Mouse (Mus musculus): ENCODE measurements around the gene Bahcc1.

Gene Bahcc1

GRCm38 (mm10) chr11:120228911-120229437 is 3.8 kb upstream of the Bahcc1 start:
- in situ Hi-C loops (cut with MseI, MboI): no loop called here

- in situ Hi-C loops (cut with MseI, MboI): no loop called here
These were observed 2.6 kb upstream of the Bahcc1 start for GRCm38 (mm10) chr11:120229861-120230751.

GRCm38 (mm10) chr11:120230841-120231370 is 1.8 kb upstream of the Bahcc1 start:
- in situ Hi-C loops (cut with MseI, MboI): no loop called here

- in situ Hi-C loops (cut with MseI, MboI): no loop called here
These were observed 1.4 kb upstream of the Bahcc1 start for GRCm38 (mm10) chr11:120231379-120231778.

GRCm38 (mm10) chr11:120233441-120234135 is 841 bp downstream of the Bahcc1 start:
- in situ Hi-C loops (cut with MseI, MboI): no loop called here

- in situ Hi-C loops (cut with MseI, MboI): no loop called here
These were observed 1.5 kb downstream of the Bahcc1 start for GRCm38 (mm10) chr11:120234136-120234775.

DNA sequence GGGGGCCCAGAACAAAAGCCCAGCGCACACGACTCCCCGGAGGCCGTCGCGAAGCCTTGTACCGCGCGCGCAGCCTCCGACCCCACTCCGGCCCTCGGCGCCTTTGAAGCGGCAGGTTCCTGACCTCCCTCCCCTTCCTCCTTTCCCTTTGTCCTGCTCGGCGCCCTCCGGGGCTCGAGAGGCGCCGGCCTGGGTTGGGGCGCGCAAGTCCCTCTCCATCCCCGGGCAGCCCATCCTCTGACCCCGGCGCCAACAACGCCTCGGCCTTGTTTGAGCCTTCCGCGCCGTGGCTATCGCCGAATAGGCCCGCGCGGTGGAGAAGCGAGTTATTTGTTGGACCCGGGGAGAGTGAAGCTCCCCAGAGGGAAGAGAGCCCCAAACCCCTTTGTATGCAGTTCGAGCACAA is 2.0 kb downstream of the Bahcc1 start:
- in situ Hi-C loops (cut with MseI, MboI): no loop called here

DNA sequence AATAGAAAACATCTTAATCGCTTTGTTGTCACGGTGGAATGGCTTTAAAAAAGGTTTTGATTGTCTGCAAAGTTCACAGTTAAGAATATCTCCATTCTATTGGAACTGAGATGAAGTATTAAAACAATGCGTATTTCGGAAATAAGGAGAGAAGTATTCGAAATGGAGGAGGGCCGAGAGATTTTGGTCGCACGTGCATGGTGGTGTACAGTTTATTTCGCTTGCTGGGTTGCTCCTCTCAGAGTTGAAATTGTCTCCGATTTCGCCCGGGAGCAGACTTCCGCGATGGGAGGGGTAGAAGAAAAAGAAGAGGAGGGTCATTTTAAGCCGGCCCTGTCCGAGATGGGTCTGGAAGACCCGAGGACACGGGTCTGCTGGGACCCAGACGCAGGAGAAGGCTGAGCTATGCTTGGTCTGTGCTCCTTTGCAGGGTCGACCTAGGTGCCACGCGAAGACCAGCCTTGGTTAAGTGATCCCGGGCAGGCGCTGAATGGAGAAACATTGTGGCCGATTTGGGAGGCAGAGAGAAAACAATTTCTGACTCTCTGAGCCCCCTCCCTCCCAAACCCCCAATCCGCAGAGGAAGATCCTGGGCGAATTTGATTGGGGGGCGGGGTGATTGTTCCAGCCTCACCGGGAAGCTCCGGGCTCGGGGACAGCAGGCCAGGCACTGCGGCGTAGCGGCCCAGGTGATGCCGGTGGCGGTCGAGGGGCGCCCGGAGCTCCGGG is 2.8 kb downstream of the Bahcc1 start:
- in situ Hi-C loops (cut with MseI, MboI): no loop called here

DNA sequence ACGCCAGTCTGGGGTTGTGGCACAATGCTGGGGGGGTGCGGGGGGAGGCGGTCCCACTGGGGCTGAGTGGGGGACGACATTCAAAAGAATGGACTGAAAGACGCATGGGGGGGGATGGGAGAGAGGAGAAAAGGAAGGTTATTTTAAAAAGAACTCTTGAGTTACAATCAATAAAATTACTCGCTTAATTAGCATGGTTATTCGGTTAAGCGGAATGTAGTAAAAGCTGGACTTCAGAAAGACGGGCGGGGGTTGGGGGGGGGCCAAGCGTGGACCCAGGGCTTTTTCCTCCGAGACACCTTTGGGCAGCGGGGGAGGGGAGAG is 3.3 kb downstream of the Bahcc1 start:
- in situ Hi-C loops (cut with MseI, MboI): no loop called here

GRCm38 (mm10) chr11:120236438-120237165 is 3.9 kb downstream of the Bahcc1 start:
- in situ Hi-C loops (cut with MseI, MboI): no loop called here

- in situ Hi-C loops (cut with MseI, MboI): no loop called here
These were observed 4.7 kb downstream of the Bahcc1 start for GRCm38 (mm10) chr11:120237166-120238131.

GRCm38 (mm10) chr11:120238306-120238705 is 5.6 kb downstream of the Bahcc1 start:
- in situ Hi-C loops (cut with MseI, MboI): no loop called here

GRCm38 (mm10) chr11:120238751-120239359 is 6.1 kb downstream of the Bahcc1 start:
- in situ Hi-C loops (cut with MseI, MboI): no loop called here

DNA sequence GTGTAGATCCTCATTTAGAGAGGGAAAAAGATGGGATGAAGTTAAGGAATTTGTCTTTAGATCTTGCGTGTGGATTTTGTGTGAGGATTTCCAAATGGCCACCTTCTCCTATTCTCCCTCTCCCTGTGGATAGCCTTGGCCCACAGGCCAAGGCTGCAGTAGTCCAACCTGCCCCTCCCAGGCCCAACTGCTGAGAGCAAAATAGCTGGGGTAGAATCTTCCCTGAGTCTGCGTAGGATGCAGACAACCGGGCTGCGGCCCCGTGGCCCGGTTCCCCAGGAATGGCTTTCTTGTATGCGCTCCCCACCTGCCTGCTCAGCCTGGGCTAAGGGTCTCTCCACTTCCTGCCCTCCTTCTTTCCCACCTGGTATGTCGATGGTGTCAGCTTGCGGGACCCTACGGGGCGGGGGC is 6.8 kb downstream of the Bahcc1 start:
- in situ Hi-C loops (cut with MseI, MboI): no loop called here

DNA sequence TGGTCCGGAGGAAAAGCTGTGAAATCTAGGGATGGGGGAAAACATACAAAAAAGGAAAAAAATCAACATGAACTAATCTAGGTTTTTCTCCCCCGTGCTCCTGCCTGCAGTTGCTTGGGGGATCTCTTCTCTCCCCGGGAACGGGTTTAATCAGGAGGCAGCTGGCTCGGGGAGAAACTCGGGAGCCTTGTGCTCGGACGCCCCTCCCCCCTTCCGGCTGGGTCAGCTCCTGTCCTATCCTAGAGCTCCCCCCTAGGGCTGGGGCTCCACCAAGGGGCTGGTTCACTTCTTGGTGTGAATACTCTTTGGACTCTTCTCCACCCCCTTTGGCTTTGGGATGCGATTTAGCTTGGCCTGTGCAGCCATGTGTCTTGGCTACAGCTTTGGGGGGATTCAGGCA is 7.5 kb downstream of the Bahcc1 start:
- in situ Hi-C loops (cut with MseI, MboI): no loop called here

DNA sequence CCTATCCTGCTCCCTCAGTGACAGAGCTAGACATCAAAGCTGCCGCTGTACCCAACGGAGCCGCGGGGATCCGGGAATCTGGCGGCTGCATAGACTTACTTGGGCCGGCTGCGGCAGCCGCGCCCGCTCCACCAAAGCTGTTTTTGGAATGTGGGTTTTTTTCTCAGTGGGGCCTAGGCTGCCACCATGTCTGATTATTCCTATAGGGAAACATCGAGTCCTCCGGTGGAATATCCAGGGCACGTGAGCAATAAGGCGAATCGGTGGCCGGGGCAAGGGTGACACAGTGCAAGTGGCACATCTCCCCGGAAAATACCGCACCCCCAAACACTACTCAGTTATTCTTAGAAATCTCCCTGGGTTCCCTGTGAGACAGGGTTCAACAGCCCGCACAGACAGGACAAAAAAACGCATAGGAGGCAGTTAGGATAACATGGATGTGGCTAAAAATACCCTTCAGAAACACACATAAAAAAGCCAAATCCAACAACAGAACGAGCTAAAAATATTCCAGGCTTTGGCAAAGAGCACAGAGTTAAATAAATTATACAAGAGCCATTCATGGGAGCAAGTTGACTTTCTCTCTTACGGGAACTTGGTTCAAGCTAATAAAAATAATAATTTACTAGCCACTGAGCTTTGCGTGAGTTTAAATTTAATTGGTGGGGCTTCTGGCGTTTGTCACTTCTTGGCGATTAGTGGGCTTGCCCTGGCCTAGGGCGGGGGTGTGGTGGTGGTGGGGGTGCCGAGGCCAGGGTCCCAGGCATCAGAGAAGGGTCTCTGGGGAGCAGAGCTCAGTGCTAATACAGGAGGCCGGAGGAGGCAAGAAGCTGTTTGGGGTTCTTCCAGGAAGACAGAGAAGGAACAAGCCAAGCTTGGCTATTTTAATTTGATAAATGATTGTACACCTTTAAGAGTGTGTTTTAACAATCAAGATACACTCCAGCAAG is 8.5 kb downstream of the Bahcc1 start:
- in situ Hi-C loops (cut with MseI, MboI): no loop called here

DNA sequence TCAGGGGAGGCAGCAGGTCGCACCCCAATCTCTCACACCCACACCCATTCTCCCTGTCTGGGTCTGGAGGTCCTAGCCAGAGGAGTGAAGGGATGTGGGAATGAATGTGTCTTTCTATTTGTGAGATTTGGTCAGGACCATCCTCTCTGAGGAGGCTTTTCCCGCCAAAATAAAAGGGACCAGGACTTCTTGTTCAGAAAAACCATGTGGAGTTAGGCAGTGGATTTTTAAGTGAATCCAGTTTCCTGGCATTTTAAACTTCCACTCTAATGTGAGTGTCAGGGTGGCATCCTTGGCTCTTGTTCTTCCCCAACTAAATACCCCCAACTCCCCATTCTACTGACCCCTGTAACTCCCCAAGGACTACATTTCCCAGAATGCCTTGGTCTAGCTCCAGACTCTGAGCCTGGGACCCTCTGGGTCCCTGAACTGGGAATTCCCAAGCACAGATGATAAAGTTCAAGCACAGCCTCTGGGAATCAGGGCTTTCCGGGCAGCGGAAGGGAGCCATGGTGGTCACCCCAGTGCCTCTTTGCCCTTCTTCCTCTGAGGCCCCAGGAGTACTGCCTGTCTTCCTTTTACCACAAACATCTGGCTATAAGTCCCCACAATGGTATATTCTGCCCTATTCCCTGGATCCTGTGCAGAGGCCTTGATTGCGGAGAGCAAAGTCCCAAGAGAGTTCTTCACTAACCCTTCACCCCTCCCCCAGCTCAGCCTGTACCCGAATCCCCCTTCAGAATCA is 9.4 kb downstream of the Bahcc1 start:
- in situ Hi-C loops (cut with MseI, MboI): no loop called here

Measured in mouse trophoblast stem cell (cell line).